Mouse (Mus musculus) kidney, postnatal 25 days (tissue): ENCODE data around the gene Sh3d19.

Experiments used
- DNase-seq, 2 experiments: peaks; one replicate each; pipeline ENCODE4 v3.0.0; 2021; ENCODE audit warnings: mixed read lengths in 2 of 2

The Sh3d19 gene

DNA sequence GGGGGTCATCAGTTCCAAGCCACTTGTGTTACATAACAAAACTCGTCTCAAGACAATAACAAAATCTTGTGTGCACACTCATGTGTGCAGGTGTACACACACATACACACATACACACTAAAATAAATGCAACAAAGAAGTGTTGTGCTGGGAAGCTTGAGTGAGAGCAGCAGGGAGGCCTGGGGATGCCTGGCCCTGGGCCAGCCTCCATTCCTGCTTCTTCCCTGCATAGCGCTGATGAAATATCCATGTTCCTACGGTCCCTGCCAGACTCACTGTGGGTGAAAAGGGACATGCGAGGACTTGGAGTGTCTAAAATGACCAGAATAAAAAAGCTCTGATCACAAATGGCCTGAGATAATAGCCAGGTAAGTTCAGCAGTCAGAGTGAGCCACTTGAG is 59.7 kb downstream of the Sh3d19 start:
- DNase-seq: no peak

DNA sequence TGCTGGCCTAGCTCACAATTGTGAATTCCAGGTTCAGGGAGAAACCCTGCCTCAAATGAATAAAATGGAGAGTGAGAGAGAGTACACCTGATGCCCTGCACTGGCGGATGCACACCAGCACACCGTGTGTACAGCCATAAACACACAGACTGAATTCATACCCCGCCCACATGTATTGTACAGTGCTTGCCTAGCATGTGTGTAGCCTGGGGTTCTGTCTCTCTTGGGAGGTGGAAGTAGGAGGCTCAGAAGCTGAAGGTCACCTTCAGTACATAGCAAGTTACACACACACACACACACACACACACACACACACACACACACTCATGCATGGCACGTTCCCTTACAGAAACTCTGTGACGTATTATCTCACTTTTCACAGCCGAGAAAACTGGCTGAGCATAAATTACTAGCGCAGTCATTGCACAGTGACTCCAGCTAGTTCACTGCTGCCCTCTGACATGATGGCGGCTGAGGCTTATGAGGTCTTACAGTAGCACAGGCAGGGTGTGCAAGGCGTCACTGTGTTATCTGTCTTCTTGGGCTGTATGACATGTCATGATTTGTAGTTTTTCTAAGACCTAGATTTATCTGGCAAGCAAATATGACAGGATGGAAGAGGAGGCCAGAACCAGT is 62.7 kb downstream of the Sh3d19 start:
- DNase-seq: no peak

DNA sequence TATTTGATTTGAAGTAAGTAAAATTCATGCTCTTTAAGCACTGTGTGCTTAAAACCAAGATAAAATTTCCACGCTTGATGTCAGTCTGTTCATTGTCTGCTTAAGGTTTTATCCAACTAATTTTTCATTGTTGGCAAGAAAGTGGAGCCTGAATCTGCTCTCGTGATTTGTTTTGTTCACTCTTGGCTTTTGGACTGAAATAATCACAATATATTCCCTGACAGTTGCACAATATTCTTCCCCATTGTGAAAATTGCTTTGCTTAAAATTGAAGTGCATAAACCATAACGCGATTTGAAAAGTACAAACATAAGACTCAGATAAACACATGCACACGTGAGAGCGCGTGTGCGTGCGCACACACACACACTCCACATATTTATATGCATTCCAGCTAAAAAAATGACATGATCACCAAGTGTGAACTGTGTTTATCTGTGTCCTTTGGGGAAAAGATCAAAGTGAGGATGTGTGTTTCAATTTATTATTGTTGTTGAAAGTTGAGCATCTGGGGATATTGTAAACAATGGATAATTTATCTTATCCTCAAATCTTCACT is 67.1 kb downstream of the Sh3d19 start:
- DNase-seq: no peak

DNA sequence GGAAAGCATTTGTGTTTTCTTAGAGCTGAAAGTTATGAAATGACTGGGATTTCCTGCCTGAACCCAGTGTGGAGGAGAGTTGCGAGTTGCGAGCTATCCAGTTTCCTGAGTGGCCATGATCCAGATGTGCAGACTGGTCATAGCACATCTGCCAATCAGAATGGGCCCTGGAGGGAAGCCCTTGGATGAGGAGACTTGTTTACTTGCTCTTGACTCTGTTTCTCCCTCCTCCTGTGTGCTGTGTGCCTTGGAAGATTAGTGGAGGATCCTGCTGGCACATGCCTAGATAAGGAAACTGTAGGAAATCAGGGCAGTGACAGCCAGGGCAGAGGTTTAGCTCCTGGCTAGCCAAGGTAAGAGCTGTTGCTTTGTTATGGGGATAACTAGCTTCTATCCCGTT is 67.7 kb downstream of the Sh3d19 start:
- peak; percentile 38 to 60 for DNase-seq

DNA sequence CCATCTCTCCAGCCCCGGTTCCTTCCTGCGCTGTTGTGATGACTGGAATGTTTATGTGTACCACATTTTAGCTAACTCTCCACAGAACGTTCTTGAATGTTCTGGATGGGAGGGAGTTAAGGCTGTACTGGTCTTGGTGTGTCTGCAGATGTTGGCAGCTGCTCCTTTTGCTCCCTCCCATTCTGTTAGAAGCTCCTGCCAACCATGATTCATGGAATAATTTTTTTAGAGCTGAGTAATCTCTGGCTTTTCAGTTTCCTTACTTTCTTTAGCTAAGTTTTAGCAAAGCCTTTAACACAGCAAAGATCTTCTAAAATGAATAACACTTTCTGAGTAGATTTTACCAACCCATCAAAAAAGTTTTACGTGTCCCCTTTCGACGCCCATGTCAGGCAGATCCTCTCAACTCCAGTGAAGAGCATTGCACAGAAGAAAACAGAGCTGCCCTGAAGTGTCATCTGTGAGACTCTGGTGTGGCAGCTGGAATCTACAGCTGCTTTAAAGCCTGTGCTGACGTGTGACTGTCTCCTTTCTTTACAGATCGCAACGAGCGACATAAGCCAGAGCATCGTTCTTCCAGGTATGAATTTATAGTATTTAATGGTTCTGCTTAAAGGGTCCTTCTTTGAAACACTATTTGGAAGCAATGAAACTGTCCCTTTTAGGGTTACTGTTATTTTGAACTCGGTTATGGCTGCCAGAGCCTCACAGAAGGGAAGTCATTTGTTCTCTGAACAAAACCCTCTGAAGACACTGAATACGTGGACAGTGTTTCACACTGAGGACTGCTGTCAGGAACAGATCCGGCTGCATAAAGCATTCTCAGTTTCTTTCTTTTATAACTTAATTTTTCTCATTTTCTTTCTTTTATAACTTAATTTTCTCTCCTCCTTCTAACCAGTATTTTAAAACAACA is 69.6 kb downstream of the Sh3d19 start:
- DNase-seq: peak; percentile 23 to 45

DNA sequence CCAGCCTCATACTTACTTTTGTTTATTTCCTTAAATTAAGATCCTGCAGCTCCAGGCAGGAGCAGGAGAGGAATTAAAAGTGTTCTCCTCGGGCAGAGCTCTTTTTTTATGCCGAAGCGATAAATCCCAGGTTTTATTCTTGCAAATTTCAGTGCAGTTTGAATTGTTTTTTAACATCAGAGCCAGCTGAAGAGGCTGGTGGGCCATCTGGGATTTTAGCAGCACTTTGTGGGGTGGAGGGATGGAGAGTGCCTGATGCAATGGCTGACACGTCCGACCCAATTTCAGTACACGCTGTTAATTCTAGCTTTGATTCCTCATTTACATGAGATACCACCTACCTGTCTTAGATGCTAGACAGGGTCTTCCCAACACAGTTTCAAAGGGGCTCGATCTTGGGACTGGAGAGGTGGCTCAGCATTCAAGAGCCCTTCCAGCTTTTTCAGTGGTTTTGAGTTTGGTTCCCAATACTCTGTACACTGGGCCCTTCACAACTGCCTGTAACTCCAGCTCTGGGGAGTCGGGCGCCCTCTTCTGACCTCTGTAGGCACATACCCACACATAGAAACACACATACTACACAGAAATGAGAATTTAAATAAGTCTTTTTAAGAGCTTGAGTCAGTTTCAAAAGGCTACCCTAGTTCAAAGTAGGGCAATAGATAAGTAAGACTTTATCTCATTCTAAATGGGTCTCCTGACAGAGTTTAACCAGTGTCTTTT is 76.9 kb downstream of the Sh3d19 start:
- no peak for DNase-seq

DNA sequence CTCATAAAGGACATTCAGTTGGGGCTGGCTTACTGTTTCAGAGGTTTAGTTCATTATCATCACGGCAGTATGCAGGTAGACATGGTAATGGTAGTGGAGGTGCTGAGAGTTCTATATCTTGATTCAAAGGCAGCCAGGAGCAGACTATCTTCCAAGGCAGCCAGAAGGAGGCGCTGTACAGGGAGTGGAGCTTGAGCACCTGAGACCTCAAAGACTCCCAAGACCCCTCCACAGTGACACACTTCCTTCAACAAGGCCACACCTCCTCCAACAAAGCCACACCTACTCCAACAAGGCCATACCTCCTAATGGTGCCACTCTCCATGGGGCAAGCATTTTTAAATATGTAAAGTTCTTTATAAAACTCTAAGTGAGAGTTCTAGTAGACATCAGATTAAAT is 78.1 kb downstream of the Sh3d19 start:
- no peak for DNase-seq

DNA sequence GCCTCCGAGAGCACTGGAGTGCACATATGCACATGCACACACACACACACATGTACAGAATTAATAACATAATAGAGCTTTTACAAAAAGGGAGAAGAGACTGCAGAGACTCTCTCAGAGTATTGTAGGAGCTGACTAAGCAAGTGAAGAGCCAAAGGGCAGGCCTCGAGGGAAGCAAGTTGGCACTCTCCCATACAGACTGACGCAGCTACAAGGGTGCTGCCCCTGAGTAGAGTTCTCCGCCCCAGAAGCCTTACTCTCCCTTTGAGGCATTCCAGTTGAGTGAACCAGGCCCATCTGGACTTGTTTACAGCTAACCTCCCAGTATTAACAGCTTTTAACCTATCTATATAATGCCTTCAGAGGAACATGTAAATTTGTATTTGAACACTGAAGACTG is 85.8 kb downstream of the Sh3d19 start:
- peak; percentile 84 to 90 for DNase-seq

DNA sequence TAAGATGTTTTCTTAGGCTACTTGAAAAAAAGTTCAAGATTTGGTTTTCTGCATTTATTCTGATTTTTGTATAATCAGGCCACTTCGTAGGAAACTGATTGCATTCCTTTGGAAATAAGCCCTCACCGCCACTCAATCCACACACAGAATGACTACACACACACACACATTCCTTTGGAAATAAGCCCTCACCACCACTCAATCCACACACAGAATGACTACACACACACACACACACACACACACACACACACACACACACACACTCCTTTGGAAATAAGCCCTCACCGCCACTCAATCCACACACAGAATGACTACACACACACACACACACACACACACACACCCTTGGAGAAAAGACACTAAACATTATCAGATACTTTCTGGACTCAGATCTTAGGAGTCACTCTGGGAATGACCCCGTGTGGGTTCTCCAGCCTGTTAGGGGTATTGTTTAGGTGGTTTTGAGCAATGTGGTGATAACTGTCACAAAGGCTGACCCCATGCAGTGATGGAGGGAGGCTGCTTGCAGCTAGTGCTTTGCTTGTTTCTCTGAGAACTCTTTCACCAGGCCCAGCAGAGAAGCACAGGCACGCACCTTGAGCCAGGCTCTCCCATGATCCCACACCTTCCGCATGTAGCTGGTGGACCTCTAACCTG is 86.7 kb downstream of the Sh3d19 start:
- DNase-seq: peak in 1 of 2 experiments; percentile 40

DNA sequence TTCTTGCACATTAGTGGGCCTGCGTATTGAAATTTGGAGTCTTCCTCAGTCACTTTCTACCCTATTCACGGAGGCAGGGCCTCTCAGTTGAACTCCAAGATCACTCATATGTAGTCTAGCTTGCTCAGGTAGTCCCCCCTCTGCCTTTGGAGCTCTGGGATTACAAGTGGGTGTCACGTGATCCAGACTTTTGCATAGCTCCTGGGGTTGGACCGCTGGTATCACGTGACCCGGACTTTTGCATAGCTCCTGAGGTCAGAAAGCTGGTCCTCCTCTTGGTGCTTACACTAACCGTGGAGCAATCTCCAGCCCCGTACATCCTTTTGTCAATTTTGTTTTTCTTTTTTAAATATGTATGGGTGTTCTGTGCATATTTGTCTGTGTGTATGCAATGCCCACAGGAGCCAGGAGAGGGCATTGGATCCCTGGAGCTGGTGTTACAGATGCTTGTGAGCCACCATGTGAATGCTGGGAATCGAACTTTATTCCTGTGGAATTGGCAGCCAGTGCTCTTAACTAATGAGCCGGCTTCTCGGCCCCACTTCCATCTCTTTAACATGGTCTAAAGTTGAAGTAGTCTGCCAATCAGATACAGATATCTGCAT is 98.8 kb downstream of the Sh3d19 start:
- DNase-seq: peak in 1 of 2 experiments; percentile 33

DNA sequence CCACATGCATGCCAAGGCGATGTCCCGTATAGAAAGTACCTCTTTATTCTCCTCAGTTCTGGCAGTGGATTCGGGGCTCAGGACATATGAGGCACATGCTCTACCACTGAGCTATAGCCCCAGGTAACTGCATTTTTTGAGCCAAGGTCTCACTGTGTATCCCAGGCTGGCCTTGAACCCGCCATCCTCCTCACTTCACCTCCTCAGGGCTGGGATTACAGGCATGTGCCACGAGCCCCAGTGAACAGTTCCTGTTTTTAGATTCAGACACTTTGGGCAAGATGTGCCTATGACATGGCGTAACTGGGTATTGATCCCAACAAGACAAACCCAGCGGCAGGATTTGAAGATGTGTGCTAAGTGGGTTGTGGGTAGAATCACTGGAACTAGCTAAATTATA is 99.9 kb downstream of the Sh3d19 start:
- DNase-seq: no peak

DNA sequence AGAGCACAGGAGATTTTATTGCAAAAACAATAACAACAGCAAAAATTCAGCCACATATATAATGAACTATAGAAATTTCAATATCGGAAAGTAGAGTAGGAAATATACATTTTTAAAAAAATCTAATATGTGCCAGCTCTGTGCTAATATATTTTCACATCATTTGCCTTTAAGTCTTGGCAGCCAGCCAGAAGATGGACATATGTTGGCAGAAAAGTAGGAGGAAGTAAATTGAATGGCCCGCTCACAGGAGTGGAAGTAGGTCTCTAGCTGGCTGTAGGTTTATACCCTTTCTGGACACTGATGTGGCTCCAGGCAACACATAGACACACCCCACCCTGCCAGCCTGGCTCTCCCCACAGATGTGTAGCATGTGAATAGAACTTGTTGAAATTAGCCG is 101.2 kb downstream of the Sh3d19 start:
- no peak for DNase-seq

DNA sequence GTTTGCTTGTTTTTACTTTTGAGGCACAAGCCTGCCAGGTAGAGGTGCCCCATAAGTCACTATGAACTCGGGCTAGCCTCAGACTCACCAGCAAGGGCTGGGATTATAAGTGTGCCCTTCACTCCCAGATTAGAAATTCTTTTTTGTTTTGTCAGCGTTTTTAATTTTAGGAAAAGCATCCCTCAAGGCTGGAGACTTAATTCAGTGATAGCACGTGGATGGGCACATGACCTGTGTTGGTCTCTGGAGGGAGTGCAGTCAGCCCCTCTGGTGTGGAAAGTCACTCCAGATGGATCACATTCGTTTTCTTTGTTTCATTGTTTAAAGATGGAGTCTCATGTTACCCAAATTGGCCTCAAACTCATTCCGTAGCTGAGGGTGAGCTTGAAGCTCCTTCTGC is 102.0 kb downstream of the Sh3d19 start:
- no peak for DNase-seq

DNA sequence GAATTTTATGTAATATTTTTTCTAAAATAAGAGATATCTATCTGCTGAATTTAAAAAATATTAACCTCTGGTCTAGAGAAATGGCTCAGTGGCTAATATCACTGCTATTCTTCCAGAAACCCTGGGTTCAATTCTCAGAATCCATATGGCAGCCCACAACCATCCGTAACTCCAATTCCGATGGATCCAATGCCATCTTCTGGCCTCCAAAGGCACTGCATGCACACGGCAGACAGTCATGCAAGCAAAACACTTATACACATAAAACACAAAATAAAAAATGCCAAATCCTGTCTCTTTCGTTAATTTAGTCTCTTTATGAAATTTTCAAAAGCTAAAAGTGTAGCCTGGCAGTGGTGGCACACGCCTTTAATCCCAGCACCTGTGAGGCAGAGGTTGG is 104.7 kb downstream of the Sh3d19 start:
- no peak for DNase-seq

DNA sequence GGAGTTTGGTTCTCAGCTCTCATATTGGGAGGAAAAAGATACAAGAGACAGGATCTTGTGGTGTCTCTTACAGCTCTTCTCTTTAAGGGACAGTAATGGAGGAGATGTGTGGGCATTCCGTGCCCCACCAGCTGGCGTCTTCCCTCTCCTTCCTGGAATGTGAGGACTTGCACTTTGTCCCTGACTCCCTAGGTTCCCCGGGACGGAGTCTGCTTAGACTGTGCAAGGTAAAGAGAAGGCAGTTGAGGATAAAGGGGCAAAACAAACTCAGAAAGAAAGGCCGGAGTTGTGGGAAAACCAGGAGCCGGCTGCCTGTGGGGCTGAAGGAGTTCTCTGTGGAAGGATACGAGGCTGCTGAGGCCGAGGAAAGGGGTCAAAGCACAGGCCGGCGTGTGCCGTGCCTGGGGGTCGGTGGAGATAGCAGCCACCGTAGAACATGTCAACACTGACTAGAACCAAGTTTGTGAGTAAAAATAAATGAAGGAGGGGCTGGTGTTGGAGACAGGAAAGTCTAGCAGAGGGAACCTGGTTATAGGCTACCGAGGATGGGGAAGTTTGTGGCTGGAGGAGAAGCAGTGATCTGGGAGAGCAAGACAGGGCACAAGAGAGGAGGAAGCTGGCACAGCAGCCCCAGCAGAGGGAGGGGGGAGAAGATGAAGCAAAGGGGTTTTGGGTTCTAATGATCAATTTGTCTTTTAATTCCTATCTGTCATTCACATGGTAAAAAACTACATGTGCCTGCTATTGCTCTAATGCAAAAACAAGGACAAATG is 105.8 kb downstream of the Sh3d19 start:
- peak; percentile 49 to 58 for DNase-seq

DNA sequence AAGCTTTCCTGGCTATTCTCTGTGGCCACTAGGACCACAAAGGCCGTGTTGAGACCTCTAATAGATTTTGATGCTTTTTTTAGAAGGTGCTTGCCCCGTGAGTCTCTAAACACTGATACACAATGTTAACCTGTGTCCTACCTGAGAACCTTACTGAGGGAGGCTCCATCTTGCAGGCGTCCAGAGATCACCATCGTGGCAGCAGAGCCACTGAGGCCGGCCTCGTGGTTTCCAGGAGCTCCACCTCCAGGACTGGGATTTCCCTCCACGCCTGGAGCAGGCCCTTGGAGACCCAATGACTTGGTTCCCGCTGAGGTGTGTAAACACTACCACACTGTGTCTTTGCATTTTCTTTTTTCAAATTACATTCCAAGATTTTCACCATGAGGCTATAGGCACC is 112.1 kb downstream of the Sh3d19 start:
- DNase-seq: no peak

DNA sequence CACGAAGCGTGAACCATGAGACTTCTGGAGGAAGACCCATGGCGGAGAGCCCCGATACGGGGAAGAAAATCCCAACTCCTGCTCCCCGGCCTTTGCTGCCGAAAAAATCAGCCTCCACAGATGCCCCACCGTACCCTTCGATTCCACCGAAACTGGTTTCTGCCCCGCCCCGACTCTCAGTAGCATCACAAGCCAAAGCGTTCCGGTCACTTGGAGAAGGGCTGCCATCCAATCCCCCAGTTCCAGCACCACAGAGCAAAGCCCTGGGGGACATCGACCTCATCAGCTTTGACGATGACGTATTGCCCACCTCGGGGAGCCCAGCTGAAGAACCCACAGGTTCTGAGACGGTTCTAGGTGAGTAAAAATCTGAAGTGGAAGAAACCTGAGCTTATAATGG is 114.1 kb downstream of the Sh3d19 start:
- no peak for DNase-seq

DNA sequence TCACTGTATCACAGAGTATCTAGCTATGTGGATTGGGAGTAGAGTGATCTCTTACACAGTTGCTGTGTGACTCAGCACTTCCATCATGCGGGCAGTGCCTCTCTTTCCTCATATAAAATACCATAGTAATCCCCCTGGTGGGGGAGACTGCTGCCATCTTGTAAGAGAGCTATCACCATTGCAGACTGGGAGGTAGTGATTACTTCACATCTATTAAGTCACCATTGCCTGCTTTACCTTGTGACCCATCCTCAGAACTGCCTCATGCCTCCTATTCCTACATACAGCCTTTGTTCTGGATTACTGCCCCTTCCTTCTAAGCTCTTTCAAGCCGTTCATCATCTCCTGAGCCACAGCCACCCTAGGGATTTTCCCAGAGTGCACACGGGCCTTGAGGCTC is 117.0 kb downstream of the Sh3d19 start:
- DNase-seq: no peak

DNA sequence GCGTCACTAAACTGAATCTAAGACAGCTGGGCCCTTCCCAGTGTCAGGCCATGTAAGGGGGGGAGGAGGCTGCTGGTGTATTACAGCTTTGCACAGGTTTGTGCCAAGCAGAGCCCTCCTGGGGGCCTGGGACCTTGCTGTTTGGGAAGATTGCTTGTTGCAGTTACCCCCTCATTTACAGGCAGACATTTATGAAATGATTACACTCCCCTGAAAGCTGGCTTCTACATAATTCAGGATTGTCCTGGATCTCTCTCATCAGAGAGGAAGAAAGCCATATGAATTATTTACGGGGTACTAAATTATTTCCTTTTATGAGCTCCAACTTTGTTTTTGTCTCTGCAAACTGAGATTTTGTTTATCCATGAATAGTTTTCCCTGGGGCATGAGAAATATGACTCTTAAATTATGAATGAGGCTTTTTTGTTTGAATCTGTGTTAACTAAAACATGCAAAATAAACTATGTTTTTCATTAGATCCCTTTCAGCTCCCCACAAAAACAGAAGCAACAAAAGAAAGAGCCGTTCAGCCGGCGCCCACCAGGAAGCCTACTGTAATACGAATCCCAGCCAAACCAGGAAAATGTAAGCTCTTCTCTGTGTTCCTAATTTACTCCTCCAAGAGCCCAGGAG is 122.4 kb downstream of the Sh3d19 start:
- DNase-seq: no peak

DNA sequence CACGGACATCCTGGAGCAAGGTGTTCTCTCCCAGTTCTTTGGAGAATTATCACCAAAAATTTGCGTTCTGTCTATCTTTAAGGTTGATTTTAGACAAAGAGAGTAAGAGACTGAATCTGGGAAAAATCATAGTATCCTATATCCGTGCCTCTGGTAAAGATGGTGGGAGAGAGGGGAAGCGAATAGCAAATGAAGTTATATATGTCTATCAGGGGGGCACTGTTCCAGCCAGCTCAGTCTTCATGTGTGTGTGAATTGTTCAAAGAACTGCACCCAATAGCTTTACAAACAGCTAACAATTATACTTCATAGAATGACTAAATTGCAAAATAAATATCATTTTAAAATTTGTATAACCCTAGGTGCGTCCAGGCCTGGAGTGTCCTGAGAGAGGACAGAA is 123.0 kb downstream of the Sh3d19 start:
- no peak for DNase-seq

DNA sequence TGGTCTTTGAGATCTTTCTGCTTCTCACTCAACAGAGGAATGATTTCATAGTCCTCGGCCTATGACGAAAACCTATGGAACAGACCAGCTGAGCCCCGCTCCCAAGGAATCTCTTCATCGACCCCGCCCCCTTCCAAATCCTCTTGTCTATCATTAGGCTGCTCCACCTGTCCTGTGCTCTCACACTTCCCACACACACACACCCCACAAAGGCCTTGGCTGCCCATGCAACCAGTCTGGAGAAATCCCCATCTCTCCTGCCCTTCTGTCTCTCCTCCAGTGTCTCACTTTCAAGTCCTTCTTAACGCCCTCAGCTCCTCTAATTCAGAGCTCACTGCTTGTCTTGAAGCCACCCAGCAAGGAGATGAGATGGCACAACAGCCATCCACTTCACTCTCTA is 131.0 kb downstream of the Sh3d19 start:
- no peak for DNase-seq
